Mouse (Mus musculus): ENCODE measurements around the gene Tex2.

GRCm38 (mm10) chr11:106502631-106503424 is 110.4 kb downstream of the Tex2 start:
- peak; percentile 34 for TF ChIP-seq POLR2AphosphoS2 (IDR thresholded peaks at IDR 0.05; ENCODE audit: low read depth, low read length)
- TF ChIP-seq EP300 (IDR thresholded peaks at IDR 0.05; ENCODE audit: low read length): no peak
- TF ChIP-seq CTCF (conservative IDR thresholded peaks at IDR 0.05 in 1 of 2, IDR thresholded peaks at IDR 0.05 in 1 of 2; ENCODE audit: low read depth in 2 of 2, low read length in 2 of 2): no peak; a peak in 1 of 4 replicates
- TF ChIP-seq MAFK (IDR thresholded peaks at IDR 0.05; ENCODE audit: insufficient replicate concordance, low read length): no peak
- no peak for TF ChIP-seq MAX (IDR thresholded peaks at IDR 0.05; ENCODE audit: low read length)
- no peak for TF ChIP-seq ZC3H11A (IDR thresholded peaks at IDR 0.05; ENCODE audit: low read depth, low read length)
- TF ChIP-seq POLR2A (IDR thresholded peaks at IDR 0.05; ENCODE audit: low read depth, low read length): peak; percentile 75
- no peak for TF ChIP-seq TBP (conservative IDR thresholded peaks at IDR 0.05; ENCODE audit: low read depth, low read length)
- TF ChIP-seq MEF2A (IDR thresholded peaks at IDR 0.05; ENCODE audit: borderline replicate concordance, low read depth, low read length): no peak

Measured in CH12.LX (cell line).